Mouse (Mus musculus): ENCODE data around the gene Cacnb2. TPM values are rescaled to one million over a fixed set of nuclear protein-coding genes. Genes with fewer than 3 reads are reported as not detected.

The Cacnb2 gene
- polyA plus RNA-seq, 1 experiment from 2014 or later, result 4.6 TPM

DNA sequence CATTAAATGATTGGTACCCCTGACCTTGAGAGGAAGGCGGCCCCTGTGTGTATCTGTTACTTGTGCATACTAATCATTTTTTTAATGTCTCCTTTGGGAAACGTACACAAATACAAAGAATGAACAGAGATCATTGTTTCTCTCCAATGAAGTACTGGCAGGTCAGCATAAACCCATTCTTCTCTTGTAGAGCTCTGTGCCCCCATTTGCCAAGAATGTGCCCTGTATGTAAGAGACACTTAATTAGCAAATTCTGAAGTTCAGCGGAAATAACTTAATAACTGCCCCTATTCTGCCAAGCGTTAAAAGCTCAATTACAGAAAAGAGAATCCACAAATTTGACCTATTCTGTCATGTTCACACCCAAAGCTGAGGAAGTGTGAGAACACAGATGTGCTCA, 339.4 kb downstream of the Cacnb2 start:
- Histone ChIP-seq H3K27me3 (replicated peaks; ENCODE audit: control insufficient read depth, insufficient read depth, low read length) (no peaks in the 10 kb centered on the region), H3K36me3 (ENCODE audit: control insufficient read depth, insufficient read depth) (no peaks in the 10 kb centered on the region), H3K4me3 (replicated peaks; ENCODE audit: low read length) (no peak overlapping the region), H3K4me1 (replicated peaks; ENCODE audit: control insufficient read depth, insufficient read depth, low read length) (no peaks in the 10 kb centered on the region), H3K4me2 (ENCODE audit: low read length) (no peak overlapping the region), H3K9ac (replicated peaks; ENCODE audit: low read depth, low read length) (no peak overlapping the region), H3K9me3 (ENCODE audit: control insufficient read depth, low read length) (no peaks in the 10 kb centered on the region), H3K27ac (ENCODE audit: low read length) (no peak overlapping the region)
- no peak for ATAC-seq
- WGBS, result 34% methylated on average over 4 of the region's 4 CpGs

- Histone ChIP-seq H3K9ac (replicated peaks; ENCODE audit: low read depth, low read length) (no peak overlapping the region), H3K27ac (ENCODE audit: low read length) (no peak overlapping the region), H3K4me1 (replicated peaks; ENCODE audit: control insufficient read depth, insufficient read depth, low read length) (no peaks in the 10 kb centered on the region), H3K4me2 (ENCODE audit: low read length) (no peak overlapping the region), H3K9me3 (ENCODE audit: control insufficient read depth, low read length) (no peaks in the 10 kb centered on the region), H3K27me3 (replicated peaks; ENCODE audit: control insufficient read depth, insufficient read depth, low read length) (no peaks in the 10 kb centered on the region), H3K4me3 (replicated peaks; ENCODE audit: low read length) (no peak overlapping the region), H3K36me3 (ENCODE audit: control insufficient read depth, insufficient read depth) (no peaks in the 10 kb centered on the region)
- WGBS, result 83% methylated on average over 3 of the region's 3 CpGs
- ATAC-seq, result no peak
Observed at GRCm38 (mm10) chr2:14943691-14944357, 340.9 kb downstream of the Cacnb2 start.

GRCm38 (mm10) chr2:14953090-14953489, 350.2 kb downstream of the Cacnb2 start:
- WGBS, result 32% methylated on average over 2 of the region's 2 CpGs
- Histone ChIP-seq H3K27me3 (replicated peaks; ENCODE audit: control insufficient read depth, insufficient read depth, low read length) (no peaks in the 10 kb centered on the region), H3K4me3 (replicated peaks; ENCODE audit: low read length) (no peak overlapping the region), H3K27ac (ENCODE audit: low read length) (no peak overlapping the region), H3K9ac (replicated peaks; ENCODE audit: low read depth, low read length) (no peak overlapping the region), H3K36me3 (ENCODE audit: control insufficient read depth, insufficient read depth) (no peaks in the 10 kb centered on the region), H3K4me1 (replicated peaks; ENCODE audit: control insufficient read depth, insufficient read depth, low read length) (no peaks in the 10 kb centered on the region), H3K4me2 (ENCODE audit: low read length) (no peak overlapping the region), H3K9me3 (ENCODE audit: control insufficient read depth, low read length) (no peaks in the 10 kb centered on the region)
- 0 out of 2 replicates have a peak, but pooled peaks have one; percentile 36 for ATAC-seq

DNA sequence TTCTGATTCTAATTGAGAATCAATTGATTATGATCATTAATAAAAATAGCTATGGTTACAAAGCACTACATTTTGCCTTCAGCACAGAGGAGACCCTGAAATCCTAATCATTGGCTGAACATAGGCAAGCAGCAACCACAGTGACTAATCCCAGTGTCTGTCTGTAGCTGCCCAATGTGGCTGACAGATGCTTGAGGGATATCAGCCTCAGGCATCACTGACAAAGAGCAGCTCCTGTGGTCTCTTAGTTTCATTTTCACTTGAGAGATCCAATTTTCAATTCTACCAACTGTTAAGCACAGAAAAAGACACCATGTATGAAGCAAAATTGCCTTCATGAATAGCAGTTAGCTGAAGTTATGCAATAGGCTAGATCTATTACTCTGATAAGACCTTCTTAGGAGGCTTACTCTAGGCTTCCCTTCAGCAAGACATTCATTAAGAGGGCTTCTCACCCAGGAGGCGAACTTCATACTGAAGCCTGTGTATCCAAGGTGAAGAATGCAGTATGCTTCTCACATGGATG, 358.1 kb downstream of the Cacnb2 start:
- Histone ChIP-seq H3K27me3 (replicated peaks; ENCODE audit: control insufficient read depth, insufficient read depth, low read length) (no peaks in the 10 kb centered on the region), H3K36me3 (ENCODE audit: control insufficient read depth, insufficient read depth) (no peaks in the 10 kb centered on the region), H3K9ac (replicated peaks; ENCODE audit: low read depth, low read length) (no peak overlapping the region), H3K4me3 (replicated peaks; ENCODE audit: low read length) (no peak overlapping the region), H3K4me1 (replicated peaks; ENCODE audit: control insufficient read depth, insufficient read depth, low read length) (no peaks in the 10 kb centered on the region), H3K4me2 (ENCODE audit: low read length) (no peak overlapping the region), H3K9me3 (ENCODE audit: control insufficient read depth, low read length) (no peaks in the 10 kb centered on the region), H3K27ac (ENCODE audit: low read length) (no peak overlapping the region)
- WGBS, result 89% methylated on average over 1 of the region's 1 CpGs
- no peak for ATAC-seq

GRCm38 (mm10) chr2:14961493-14961892, 358.6 kb downstream of the Cacnb2 start:
- H3K27ac ChIP-seq (ENCODE audit: low read length), result no peak overlapping the region
- no peak for ATAC-seq
- H3K4me1 ChIP-seq (replicated peaks; ENCODE audit: control insufficient read depth, insufficient read depth, low read length), result no peaks in the 10 kb centered on the region
- H3K9ac ChIP-seq (replicated peaks; ENCODE audit: low read depth, low read length), result no peak overlapping the region
- WGBS, result 92% methylated on average over 2 of the region's 2 CpGs
- H3K4me2 ChIP-seq (ENCODE audit: low read length), result no peak overlapping the region
- H3K36me3 ChIP-seq (ENCODE audit: control insufficient read depth, insufficient read depth), result no peaks in the 10 kb centered on the region
- no peaks in the 10 kb centered on the region for H3K27me3 ChIP-seq (replicated peaks; ENCODE audit: control insufficient read depth, insufficient read depth, low read length)
- H3K4me3 ChIP-seq (replicated peaks; ENCODE audit: low read length), result no peak overlapping the region
- no peaks in the 10 kb centered on the region for H3K9me3 ChIP-seq (ENCODE audit: control insufficient read depth, low read length)

- H3K9me3 ChIP-seq (ENCODE audit: control insufficient read depth, low read length), result no peaks in the 10 kb centered on the region
- no peaks in the 10 kb centered on the region for H3K36me3 ChIP-seq (ENCODE audit: control insufficient read depth, insufficient read depth)
- no peak for ATAC-seq
- no peak overlapping the region for H3K9ac ChIP-seq (replicated peaks; ENCODE audit: low read depth, low read length)
- no peaks in the 10 kb centered on the region for H3K4me1 ChIP-seq (replicated peaks; ENCODE audit: control insufficient read depth, insufficient read depth, low read length)
- no peak overlapping the region for H3K4me2 ChIP-seq (ENCODE audit: low read length)
- no peaks in the 10 kb centered on the region for H3K27me3 ChIP-seq (replicated peaks; ENCODE audit: control insufficient read depth, insufficient read depth, low read length)
- 93% methylated on average over 11 of the region's 11 CpGs for WGBS
- H3K27ac ChIP-seq (ENCODE audit: low read length), result no peak overlapping the region
- H3K4me3 ChIP-seq (replicated peaks; ENCODE audit: low read length), result no peak overlapping the region
Observed at GRCm38 (mm10) chr2:14984029-14984428, 381.1 kb downstream of the Cacnb2 start.

DNA sequence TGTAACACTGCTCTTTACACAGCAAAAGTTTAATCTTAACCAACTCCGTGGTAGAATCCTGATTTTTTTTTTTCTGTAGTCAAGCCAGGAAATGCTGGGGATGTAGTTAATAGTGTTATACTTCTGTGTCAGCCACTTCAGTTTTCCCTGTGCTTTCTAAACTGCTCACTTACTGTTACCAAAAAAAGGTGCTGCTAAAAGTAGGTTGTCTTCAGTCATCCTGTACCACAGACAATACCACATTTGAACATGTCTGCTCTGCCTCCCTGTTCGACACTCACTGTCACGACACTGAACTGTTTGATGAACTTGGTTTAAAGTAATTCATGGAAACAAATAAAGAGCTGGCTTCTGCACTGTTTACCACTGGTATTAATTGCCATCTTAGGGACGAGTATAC, 385.6 kb downstream of the Cacnb2 start:
- Histone ChIP-seq H3K9ac (replicated peaks; ENCODE audit: low read depth, low read length) (no peak overlapping the region), H3K27ac (ENCODE audit: low read length) (no peak overlapping the region), H3K27me3 (replicated peaks; ENCODE audit: control insufficient read depth, insufficient read depth, low read length) (no peaks in the 10 kb centered on the region), H3K4me1 (replicated peaks; ENCODE audit: control insufficient read depth, insufficient read depth, low read length) (no peaks in the 10 kb centered on the region), H3K4me3 (replicated peaks; ENCODE audit: low read length) (no peak overlapping the region), H3K9me3 (ENCODE audit: control insufficient read depth, low read length) (no peaks in the 10 kb centered on the region), H3K4me2 (ENCODE audit: low read length) (no peak overlapping the region), H3K36me3 (ENCODE audit: control insufficient read depth, insufficient read depth) (no peaks in the 10 kb centered on the region)
- 85% methylated on average over 4 of the region's 4 CpGs for WGBS
- ATAC-seq, result no peak

DNA sequence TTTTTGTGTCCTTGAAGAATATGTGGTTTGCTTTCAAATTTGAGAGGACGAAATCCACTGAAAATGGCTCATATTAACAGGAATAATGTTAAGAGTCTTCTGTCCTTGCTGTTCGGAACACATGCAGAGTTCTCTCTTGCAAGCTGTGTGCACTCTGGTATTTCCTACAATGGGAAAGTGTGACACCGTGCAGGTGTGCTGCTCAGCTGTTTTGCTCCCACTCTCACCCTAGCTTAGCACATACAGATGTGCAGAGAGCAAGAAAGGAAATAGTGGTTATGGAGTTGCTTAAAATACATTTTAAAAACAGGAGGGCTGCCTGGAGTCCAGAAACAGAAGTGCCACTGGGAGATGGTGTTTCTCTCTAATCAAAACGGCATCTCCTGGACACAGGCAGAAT, 386.5 kb downstream of the Cacnb2 start:
- WGBS, result 84% methylated on average over 4 of the region's 4 CpGs
- Histone ChIP-seq H3K9ac (replicated peaks; ENCODE audit: low read depth, low read length) (no peak overlapping the region), H3K4me3 (replicated peaks; ENCODE audit: low read length) (no peak overlapping the region), H3K27me3 (replicated peaks; ENCODE audit: control insufficient read depth, insufficient read depth, low read length) (no peaks in the 10 kb centered on the region), H3K4me2 (ENCODE audit: low read length) (no peak overlapping the region), H3K27ac (ENCODE audit: low read length) (no peak overlapping the region), H3K4me1 (replicated peaks; ENCODE audit: control insufficient read depth, insufficient read depth, low read length) (no peaks in the 10 kb centered on the region), H3K36me3 (ENCODE audit: control insufficient read depth, insufficient read depth) (no peaks in the 10 kb centered on the region), H3K9me3 (ENCODE audit: control insufficient read depth, low read length) (no peaks in the 10 kb centered on the region)
- ATAC-seq, result no peak

GRCm38 (mm10) chr2:14992531-14992930, 389.6 kb downstream of the Cacnb2 start:
- Histone ChIP-seq H3K9me3 (ENCODE audit: control insufficient read depth, low read length) (no peaks in the 10 kb centered on the region), H3K4me3 (replicated peaks; ENCODE audit: low read length) (no peak overlapping the region), H3K36me3 (ENCODE audit: control insufficient read depth, insufficient read depth) (0 out of 2 replicates have a peak, but pooled peaks cover 2% of the 10 kb centered on the region), H3K9ac (replicated peaks; ENCODE audit: low read depth, low read length) (no peak overlapping the region), H3K27me3 (replicated peaks; ENCODE audit: control insufficient read depth, insufficient read depth, low read length) (no peaks in the 10 kb centered on the region), H3K4me2 (ENCODE audit: low read length) (no peak overlapping the region), H3K4me1 (replicated peaks; ENCODE audit: control insufficient read depth, insufficient read depth, low read length) (no peaks in the 10 kb centered on the region), H3K27ac (ENCODE audit: low read length) (no peak overlapping the region)
- ATAC-seq, result no peak
- WGBS, result 92% methylated on average over 4 of the region's 4 CpGs

All from forebrain, embryonic 16.5 days (tissue).